Mouse (Mus musculus) kidney, postnatal 0 days (tissue): ENCODE results near the gene Gp5. TPM values are rescaled to one million over a fixed set of nuclear protein-coding genes. Genes with fewer than 3 reads are reported as not detected.

ENCODE experiments used
- ATAC-seq: fragments of 200-750 bp; cut with Nextera tagmentation; replicated peaks from 2 replicates; pipeline ENCODE4 v1.8.0; 2017; ENCODE audit warnings: low read depth, moderate number of reproducible peaks, moderate TSS enrichment, moderate library complexity; ENCODE audit not compliant: low FRiP score
- DNase-seq: peaks from one replicate; pipeline ENCODE4 v3.0.0-alpha.2; 2016; ENCODE audit warnings: low spot score
- H3K27ac ChIP-seq: fragments of 300-500 bp; sonication (generic); 2 replicates; pipeline ENCODE4 v1.5.1; 2014; ENCODE audit warnings: mild to moderate bottlenecking
- H3K27me3 ChIP-seq: fragments of 300-500 bp; sonication (generic); 2 replicates; pipeline ENCODE4 v1.6.1; 2014; ENCODE audit warnings: low read length, mixed read lengths; ENCODE audit not compliant: insufficient read depth
- H3K36me3 ChIP-seq: fragments of 300-500 bp; sonication (generic); 2 replicates; pipeline ENCODE4 v1.6.1; 2014; ENCODE audit warnings: low read length, mixed read lengths; ENCODE audit not compliant: insufficient read depth
- H3K4me1 ChIP-seq: fragments of 300-500 bp; sonication (generic); replicated peaks from 2 replicates; pipeline ENCODE4 v1.6.1; 2014; ENCODE audit warnings: antibody characterized with exemption, low read length, mixed read lengths; ENCODE audit not compliant: insufficient read depth
- H3K4me2 ChIP-seq: fragments of 300-500 bp; sonication (generic); 2 replicates; pipeline ENCODE4 v1.6.1; 2014; ENCODE audit warnings: mild to moderate bottlenecking, low read length, moderate library complexity, mixed read lengths
- H3K4me3 ChIP-seq: fragments of 300-500 bp; sonication (generic); replicated peaks from 2 replicates; pipeline ENCODE4 v1.5.1; 2014; ENCODE audit warnings: low read depth, low read length
- H3K9ac ChIP-seq: fragments of 300-500 bp; sonication (generic); 2 replicates; pipeline ENCODE4 v1.6.1; 2014; ENCODE audit warnings: low read depth, low read length
- H3K9me3 ChIP-seq: fragments of 300-500 bp; sonication (generic); replicated peaks from 2 replicates; pipeline ENCODE4 v1.6.1; 2016; ENCODE audit warnings: low read length, inconsistent platforms, mixed read lengths
- CTCF ChIP-seq: IDR thresholded peaks from 2 replicates; pipeline ENCODE4 v1.5.1; 2016; ENCODE audit warnings: antibody characterized with exemption, low read depth, mild to moderate bottlenecking, moderate library complexity
- WGBS: fragments of 180-500 bp; shearing (Covaris S2); extraction: QIAGEN DNeasy Blood & Tissue Kit; methylation state at CpG from one replicate; pipeline ENCODE4 v1.1.7; 2014; 5-methylcytosine and 5-hydroxymethylcytosine counted together
- polyA plus RNA-seq: library from polyadenylated mRNA; unstranded; fragments of >200 nt; fragmentation: Nextera tagmentation; extraction: Ambion mirVana; gene quantifications from 2 replicates; pipeline ENCODE4 v1.2.1, GENCODE M21; 2015

Gene Gp5
- polyA plus RNA-seq, 1 experiment from 2014 or later = 0.16 TPM

DNA sequence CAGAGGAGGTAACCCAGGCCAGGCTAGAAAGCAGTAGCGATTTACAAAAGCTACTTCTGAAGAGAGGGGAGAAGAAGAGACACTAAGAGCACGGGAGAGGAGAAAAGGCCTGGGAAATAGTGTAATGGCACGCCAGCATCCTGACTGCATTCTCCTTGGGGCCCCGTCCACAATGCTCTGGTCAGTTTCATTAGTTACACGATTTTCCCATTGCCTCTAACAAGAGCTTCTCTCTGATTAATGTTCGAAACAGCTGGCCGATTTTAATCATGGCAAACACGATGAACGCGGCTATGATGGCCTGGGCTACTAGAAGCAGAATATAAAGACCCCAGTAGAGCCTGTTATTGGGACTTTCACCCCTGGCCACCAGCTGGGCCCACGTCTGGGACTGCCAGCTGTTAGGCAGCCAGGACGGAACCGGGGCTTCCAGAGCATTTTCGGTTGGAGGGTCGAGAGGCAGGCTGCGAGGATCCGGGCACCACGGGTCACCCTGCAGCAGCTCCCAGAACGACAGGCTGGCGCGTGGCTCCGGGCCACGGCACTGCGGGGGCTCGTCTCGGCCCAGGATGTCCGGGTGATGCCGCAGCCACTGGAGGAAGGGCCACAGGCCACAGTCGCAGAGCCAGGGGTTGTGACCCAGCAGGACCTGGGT, 2.5 kb downstream of the Gp5 start:
- Histone ChIP-seq H3K27ac (no peak overlapping the region), H3K27me3 (peaks cover 19% of the 10 kb centered on the region), H3K4me2 (peak overlapping the region; percentile 90), H3K36me3 (no peaks in the 10 kb centered on the region), H3K4me3 (peak overlapping the region; percentile 39), H3K4me1 (peaks cover 15% of the 10 kb centered on the region), H3K9me3 (no peaks in the 10 kb centered on the region), H3K9ac (peak overlapping the region; percentile 41)
- ATAC-seq = no peak
- peak; percentile 16 for DNase-seq
- WGBS = 13% methylated on average over 29 of the region's 29 CpGs
- no peak for TF ChIP-seq CTCF

DNA sequence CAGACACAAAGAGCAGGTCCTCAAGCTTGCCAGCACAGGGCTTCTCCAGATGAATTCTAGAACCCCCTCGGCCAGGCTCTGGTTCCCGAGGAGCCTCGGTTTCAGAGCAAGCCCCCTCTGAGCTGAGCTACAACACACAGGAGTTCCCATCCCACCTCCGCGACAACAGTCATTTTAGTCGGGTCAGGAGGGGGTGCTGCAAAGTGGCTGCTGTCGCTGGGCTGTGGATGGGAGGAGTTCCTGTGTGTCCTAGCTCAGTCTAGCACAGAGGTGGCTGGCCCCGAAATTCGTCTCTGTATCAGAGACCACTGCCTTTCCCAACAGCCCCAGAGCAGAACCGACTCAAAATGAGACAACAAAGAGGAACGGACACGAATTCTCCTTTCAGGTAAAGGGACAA, 3.3 kb downstream of the Gp5 start:
- Histone ChIP-seq H3K4me1 (peaks cover 15% of the 10 kb centered on the region), H3K36me3 (no peaks in the 10 kb centered on the region), H3K9me3 (no peaks in the 10 kb centered on the region), H3K4me3 (no peak overlapping the region), H3K4me2 (no peak overlapping the region), H3K27ac (no peak overlapping the region), H3K27me3 (peaks cover 19% of the 10 kb centered on the region), H3K9ac (no peak overlapping the region)
- no peak for TF ChIP-seq CTCF
- DNase-seq = no peak
- WGBS = 57% methylated on average over 12 of the region's 12 CpGs
- ATAC-seq = no peak

DNA sequence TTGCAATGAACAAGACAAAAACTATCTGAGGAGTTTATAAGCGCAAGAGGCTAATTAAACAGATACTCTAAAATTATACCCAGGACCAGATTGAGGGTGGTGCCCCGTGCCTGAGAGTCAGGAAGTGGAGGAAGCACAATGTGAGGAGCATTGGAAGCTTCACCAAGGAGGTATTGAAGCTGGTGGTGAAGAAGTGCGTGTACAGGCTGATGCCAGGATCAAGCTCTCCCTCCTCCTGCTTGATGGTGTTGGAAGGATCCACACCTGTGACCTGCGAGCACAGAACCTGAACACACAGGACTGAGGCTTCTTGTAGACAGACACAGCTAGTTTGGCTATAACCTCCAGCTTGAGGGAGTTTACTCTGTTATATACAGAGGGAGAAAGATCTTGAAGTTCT, 4.5 kb downstream of the Gp5 start:
- H3K4me2 ChIP-seq = no peak overlapping the region
- H3K9me3 ChIP-seq = no peaks in the 10 kb centered on the region
- peaks cover 19% of the 10 kb centered on the region for H3K27me3 ChIP-seq
- H3K4me3 ChIP-seq = no peak overlapping the region
- no peak for TF ChIP-seq CTCF
- no peaks in the 10 kb centered on the region for H3K36me3 ChIP-seq
- no peak for ATAC-seq
- WGBS = 90% methylated on average over 4 of the region's 4 CpGs
- peaks cover 15% of the 10 kb centered on the region for H3K4me1 ChIP-seq
- no peak overlapping the region for H3K27ac ChIP-seq
- no peak for DNase-seq
- no peak overlapping the region for H3K9ac ChIP-seq

DNA sequence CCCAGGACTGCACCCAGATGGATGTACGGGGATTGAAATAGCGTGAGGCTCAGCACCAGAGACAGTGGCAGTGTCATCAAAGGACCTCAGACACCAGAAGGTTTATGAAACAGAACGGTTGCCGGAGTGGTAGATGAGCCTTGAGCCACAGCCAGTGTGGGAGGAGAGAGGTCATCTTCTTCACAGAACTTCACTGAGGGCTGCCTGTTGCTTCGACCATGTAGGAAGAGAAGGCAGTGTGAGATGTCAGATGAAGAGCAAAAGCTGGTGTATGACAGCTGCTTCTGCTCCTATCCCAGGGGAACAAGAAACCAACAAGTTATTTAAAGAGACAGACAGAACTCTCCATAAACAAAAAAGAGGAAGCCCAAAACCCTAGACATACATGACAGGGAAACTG, 6.3 kb downstream of the Gp5 start:
- ATAC-seq (no peak), DNase-seq (peak; percentile 46)
- Histone ChIP-seq H3K27ac (no peak overlapping the region), H3K4me3 (no peak overlapping the region), H3K9me3 (no peaks in the 10 kb centered on the region), H3K27me3 (peaks cover 10% of the 10 kb centered on the region; the same call in 1 of the 2 replicates), H3K36me3 (no peaks in the 10 kb centered on the region), H3K4me2 (no peak overlapping the region), H3K4me1 (peaks cover 11% of the 10 kb centered on the region), H3K9ac (no peak overlapping the region)
- TF ChIP-seq CTCF = no peak
- 30% methylated on average over 5 of the region's 5 CpGs for WGBS

DNA sequence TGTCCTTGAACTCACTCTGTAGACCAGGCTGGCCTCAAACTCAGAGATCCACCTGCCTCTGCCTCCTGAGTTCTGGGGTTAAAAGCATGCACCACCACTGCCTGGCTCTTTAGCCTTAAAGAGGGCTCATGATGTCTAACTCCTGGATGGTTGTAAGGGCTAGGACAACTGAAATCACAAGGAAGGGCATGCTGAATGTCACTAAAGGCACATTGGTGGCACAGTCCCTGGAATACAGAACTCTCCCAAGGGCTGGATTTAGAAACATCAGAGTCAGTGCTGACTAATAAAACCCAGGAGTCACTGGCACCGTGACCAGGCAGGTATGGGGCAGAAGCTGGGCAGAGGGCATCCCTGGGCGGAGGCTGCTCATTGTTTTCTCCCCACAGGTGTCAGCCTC, 7.2 kb downstream of the Gp5 start:
- peaks cover 2% of the 10 kb centered on the region for H3K4me1 ChIP-seq
- no peak overlapping the region for H3K4me3 ChIP-seq
- no peak for ATAC-seq
- H3K9ac ChIP-seq = no peak overlapping the region
- no peak overlapping the region for H3K4me2 ChIP-seq
- peaks cover 7% of the 10 kb centered on the region; the same call in 1 of the 2 replicates for H3K27me3 ChIP-seq
- H3K27ac ChIP-seq = no peak overlapping the region
- no peaks in the 10 kb centered on the region for H3K9me3 ChIP-seq
- WGBS = 63% methylated on average over 2 of the region's 2 CpGs
- no peak for DNase-seq
- TF ChIP-seq CTCF = no peak
- H3K36me3 ChIP-seq = no peaks in the 10 kb centered on the region

DNA sequence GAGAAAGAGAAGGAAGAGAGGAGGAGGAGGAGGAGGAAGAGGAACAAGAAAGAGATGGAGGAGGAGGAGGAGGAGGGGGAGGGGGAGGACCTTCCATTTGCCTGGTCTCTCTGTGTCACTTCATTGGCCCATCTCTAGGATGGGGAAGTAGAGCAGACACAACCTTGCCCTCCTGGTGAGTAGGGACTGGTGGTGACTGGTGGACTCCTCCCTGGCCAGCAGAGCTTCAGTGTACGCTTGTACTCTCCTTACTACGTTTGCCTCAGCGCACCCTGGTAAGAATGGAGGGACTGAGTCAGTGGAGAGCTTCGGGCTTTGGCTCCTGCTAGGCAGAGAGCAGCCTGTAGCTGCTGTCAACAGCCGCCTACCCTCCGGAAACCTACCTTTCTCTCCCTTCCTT, 7.9 kb downstream of the Gp5 start:
- DNase-seq = no peak
- H3K4me3 ChIP-seq = no peak overlapping the region
- no peaks in the 10 kb centered on the region for H3K36me3 ChIP-seq
- H3K4me1 ChIP-seq = no peaks in the 10 kb centered on the region
- no peak for ATAC-seq
- H3K27ac ChIP-seq = no peak overlapping the region
- peaks cover 7% of the 10 kb centered on the region; the same call in 1 of the 2 replicates for H3K27me3 ChIP-seq
- no peak for TF ChIP-seq CTCF
- H3K9me3 ChIP-seq = no peaks in the 10 kb centered on the region
- H3K9ac ChIP-seq = no peak overlapping the region
- WGBS = 91% methylated on average over 6 of the region's 6 CpGs
- H3K4me2 ChIP-seq = no peak overlapping the region

DNA sequence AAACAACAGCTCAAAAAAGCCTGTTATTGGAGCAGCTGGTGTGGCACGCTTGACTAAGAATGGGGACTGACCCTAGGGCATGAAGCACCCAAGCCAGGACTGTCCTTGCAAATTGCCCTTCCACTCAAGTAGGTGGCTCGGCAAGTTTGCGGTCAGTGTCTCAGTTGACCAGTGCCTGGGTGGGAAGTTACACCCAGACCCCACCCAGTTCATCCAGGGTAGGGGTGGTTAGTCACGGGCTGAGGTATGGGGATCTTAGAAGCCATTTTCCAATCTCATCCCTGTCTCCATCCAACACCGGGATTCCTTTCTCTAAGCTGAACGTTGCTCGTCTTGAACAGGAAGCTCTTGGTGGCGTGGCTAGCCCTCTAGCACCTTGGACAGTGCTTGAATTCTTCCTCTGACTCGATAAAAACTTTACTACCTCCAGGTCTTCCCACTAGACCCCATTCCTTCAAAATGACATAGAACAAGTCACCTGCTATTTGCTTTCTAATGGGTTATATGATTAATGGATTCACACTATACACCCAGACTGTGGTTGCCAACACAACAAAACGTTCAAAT, 10.8 kb downstream of the Gp5 start:
- H3K9me3 ChIP-seq = no peaks in the 10 kb centered on the region
- no peak overlapping the region for H3K27ac ChIP-seq
- H3K36me3 ChIP-seq = no peaks in the 10 kb centered on the region
- ATAC-seq (no peak), DNase-seq (no peak)
- 58% methylated on average over 10 of the region's 10 CpGs for WGBS
- no peak overlapping the region for H3K9ac ChIP-seq
- no peak overlapping the region for H3K4me2 ChIP-seq
- TF ChIP-seq CTCF = no peak
- H3K4me3 ChIP-seq = no peak overlapping the region
- no peaks in the 10 kb centered on the region for H3K27me3 ChIP-seq
- no peaks in the 10 kb centered on the region for H3K4me1 ChIP-seq
